Mouse (Mus musculus) liver, adult (tissue): Measurements from ENCODE around the gene Gm20388.

Experiments used
- GATA4 ChIP-seq: IDR thresholded peaks from 2 replicates; pipeline ENCODE4 v1.6.1; 2014; ENCODE audit warnings: mild to moderate bottlenecking, low read length; ENCODE audit not compliant: insufficient replicate concordance

Gene Gm20388

GRCm38 (mm10) chr8:121919158-121919557, 2008.5 kb downstream of the Gm20388 start:
- no peak for TF ChIP-seq GATA4

GRCm38 (mm10) chr8:121919731-121920130, 2009.1 kb downstream of the Gm20388 start:
- no peak for TF ChIP-seq GATA4

DNA sequence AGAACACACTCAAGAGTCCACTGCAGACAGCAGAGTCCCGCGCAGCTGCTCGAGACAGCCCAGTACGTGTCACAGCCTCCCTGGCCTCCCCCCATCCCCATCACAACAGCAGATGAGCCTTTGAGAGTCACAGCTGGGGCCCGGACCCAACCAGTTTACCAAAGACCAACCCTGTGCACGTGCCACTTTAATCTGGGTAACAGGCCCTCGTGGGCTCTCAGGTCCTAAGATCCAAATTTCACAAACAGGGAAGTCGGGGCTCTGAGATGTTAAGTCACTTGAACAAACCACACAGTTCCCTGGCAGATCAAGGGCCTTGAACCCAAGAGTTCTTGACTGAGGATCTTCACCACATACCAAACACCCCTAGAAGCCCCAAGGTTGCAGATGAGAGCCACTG, 2010.9 kb downstream of the Gm20388 start:
- no peak for TF ChIP-seq GATA4

GRCm38 (mm10) chr8:121922101-121922500, 2011.5 kb downstream of the Gm20388 start:
- TF ChIP-seq GATA4 = no peak

DNA sequence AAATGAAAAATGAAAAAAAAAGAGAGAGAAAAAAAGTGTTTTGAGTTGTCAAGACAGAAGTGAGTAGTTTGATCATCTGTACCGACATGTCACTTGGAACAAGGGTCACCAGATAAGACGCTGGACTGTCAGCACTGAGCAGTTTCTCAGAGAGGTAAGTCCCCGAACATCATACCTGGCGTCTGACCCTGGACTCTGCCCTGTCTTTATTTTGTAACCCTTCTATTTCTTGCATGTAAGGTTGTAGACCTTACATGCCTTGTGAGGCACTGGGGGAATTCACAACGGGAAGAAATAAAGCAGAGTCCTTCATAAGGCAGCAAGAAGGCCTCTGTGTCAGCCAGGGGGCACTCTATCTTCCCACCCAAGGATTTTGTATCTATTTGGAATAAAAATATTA, 2014.0 kb downstream of the Gm20388 start:
- TF ChIP-seq GATA4 = no peak

- no peak for TF ChIP-seq GATA4
These were observed 2015.0 kb downstream of the Gm20388 start for GRCm38 (mm10) chr8:121925624-121926023.

DNA sequence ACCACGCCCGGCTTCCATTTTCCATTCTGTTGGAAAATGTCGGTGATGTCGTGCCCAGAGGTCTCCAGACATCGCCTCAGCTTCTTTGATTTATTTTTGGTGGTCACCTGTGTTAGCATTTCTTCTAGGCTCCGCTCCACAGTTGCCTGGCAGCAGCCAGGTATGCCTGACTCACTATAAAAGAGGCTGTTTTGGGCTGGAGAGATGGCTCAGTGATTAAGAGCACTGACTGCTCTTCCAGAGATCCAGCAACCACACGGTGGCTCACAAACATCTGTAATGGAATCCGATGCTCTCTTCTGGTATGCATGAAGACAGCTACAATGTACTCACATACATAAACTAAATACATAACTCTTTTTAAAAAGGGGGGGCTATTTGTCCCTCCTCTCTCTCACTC, 2015.6 kb downstream of the Gm20388 start:
- no peak for TF ChIP-seq GATA4

- TF ChIP-seq GATA4 = no peak
These were observed 2016.7 kb downstream of the Gm20388 start for GRCm38 (mm10) chr8:121927316-121927715.

DNA sequence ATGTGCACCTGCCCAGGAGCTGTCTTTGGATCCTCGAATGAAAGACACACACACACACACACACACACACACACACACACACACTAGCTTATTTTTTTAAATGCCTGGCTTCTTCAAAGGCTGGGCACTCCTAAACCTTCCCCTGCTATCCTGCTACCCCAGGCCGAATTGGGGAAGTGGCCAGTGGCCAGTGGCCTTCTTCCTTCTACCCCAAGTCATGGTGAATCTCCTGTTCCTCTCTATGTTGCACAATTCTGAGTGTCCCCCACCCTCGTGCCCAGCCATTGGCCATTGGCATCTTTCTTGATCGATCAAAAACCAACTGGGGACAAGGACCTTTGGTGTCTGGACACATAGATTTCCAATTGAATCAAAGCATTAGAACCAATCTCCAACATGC, 2019.4 kb downstream of the Gm20388 start:
- no peak for TF ChIP-seq GATA4

DNA sequence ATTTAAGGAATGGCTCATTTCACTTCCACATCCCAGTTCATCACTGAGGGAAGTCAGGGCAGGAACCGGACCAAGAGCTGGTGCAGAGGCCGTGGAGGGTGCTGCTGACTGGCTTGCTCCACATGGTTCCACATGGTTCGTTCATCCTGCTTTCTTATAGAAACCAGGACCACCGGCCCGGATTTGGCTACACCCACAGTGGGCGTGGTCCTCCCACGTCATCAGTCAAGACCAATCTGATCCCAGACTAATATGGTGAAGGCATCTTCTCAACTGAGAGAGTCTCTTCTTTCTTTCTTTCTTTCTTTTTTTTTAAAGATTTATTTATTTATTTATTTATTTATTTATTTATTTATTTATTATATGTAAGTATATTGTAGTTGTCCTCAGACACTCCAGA, 2020.9 kb downstream of the Gm20388 start:
- TF ChIP-seq GATA4 = no peak

DNA sequence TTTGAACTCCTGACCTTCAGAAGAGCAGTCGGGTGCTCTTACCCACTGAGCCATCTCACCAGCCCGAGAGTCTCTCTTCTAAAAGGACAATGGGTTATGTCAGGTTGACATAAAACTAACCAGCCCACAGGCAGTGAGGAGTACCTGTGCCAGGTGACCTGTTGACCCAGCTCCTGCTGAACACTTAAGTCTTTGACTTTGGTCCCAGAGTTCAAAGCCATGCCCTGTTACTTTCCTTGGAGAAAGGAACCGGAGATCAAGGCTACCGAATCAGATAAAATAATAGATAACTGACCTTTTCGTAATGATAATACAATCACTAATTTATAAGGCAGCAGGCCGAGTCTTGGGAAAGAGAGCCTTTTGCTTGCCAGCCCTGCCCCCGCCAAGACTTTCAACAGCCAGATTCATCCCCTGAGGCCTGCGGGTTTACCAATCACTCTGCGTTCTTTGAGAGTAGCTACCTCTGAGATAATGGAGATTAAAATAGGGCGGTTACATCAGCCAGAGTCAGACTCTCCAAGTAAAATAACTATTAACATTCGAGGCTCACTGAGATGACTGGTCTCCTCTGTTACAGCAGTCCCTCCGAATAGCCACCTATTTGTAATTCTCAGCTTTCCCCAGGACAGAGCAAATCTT, 2021.5 kb downstream of the Gm20388 start:
- TF ChIP-seq GATA4 = no peak

GRCm38 (mm10) chr8:121932668-121933520, 2022.3 kb downstream of the Gm20388 start:
- TF ChIP-seq GATA4 = no peak

DNA sequence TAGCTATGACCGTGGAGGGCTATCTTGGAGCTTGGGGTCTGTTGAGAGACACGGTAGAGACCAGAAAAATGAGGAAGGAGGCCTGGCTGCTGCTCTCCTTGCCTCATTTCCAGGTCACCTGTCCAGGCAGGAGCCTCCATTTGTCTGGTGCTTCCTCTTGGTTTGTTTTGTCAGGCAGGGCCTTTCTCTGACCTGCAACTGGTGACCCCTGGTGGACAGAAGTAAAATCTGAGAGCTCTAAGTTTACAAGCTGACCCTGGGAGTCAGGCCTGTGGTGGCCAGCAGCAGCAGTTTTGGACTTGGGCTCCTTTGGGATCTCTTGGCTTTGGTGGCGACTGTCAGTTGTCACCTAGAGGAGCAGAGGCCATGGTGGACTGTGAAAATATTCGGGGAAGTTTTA, 2023.9 kb downstream of the Gm20388 start:
- no peak for TF ChIP-seq GATA4

DNA sequence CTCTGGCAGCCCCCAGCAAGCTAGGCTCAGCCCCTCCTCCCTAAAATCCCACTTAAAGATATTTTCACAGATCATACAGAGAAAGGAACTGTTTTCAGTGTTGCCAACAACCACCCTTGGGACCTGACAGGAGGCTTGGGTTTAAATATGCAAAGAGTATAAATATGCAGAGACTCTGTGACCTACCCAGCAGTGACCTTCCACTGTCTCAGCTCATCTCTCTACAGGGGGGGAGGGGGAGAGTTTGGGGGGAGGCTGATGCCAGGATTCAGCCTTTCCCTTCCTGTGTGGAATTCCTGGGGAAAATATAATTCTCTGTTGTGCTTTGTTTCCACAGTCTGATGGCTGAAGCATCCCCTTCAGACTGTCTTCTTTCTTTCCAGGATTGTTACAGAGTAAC, 2024.3 kb downstream of the Gm20388 start:
- TF ChIP-seq GATA4 = no peak

DNA sequence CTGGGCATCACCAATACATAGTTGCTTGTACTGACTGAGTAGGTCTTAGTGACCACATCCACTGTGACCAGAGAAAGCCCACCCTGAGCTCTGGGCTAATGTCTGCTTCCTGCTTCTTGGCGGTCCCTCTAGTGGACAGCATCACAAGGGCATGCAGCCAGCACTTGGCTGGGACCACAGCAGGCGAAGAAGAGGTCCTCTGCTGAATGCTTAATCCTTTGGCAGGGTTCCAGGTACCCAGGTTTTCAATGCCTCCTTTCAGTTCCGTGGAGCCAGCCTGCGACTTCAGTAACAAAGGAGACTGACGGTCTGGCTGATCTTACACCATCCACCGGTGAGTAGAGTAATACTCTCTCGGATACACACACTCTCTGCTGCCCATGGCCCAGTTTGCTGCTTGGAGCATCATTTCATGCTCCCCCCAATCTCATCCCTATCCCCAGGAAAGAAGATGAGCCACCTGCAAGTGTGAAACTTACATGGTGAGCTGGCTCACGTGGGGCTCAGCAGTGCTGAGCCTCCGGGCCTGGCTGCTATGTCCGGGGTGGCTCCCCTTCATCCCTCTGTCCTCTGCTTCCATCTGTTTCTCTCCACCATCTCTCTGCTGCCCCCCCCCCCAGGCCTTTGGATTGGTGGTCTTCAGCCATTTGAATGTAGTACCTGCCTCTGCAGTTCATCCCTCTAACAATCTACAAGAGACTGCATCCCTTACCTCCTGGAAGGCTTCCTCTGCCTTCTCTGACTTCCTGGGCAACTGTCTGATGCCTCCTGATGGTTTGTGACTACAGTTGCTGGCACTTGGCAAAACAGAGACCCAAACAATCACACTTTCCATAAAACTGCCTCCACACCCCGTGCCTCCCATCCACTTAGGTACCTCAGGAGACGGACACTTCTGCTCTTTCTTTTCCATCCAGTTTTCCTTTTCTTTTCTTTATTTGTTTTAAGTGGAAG, 2025.0 kb downstream of the Gm20388 start:
- TF ChIP-seq GATA4 = no peak
